Mouse (Mus musculus) heart, adult 2 months (tissue): ENCODE measurements around the gene Pnkp. TPM values are rescaled to one million over a fixed set of nuclear protein-coding genes. Genes with fewer than 3 reads are reported as not detected.

Experiments used
- DNase-seq, 2 experiments: peaks; one replicate each; pipeline ENCODE4 v3.0.0; 2021
- H3K27ac ChIP-seq: fragments of 200-600 bp; 2 replicates; pipeline ENCODE4 v1.8.1; 2022
- H3K27me3 ChIP-seq: fragments of 200-500 bp; 2 replicates; pipeline ENCODE4 v1.6.1; 2012; ENCODE audit warnings: mild to moderate bottlenecking, low read length, inconsistent platforms, mixed read lengths; ENCODE audit not compliant: control insufficient read depth, insufficient read depth
- H3K36me3 ChIP-seq: fragments of 200-500 bp; 2 replicates; pipeline ENCODE4 v1.6.1; 2012; ENCODE audit warnings: low read length, inconsistent platforms; ENCODE audit not compliant: control insufficient read depth, insufficient read depth
- H3K4me1 ChIP-seq: fragments of 200-500 bp; 2 replicates; pipeline ENCODE4 v1.6.1; 2011; ENCODE audit warnings: low read length; ENCODE audit not compliant: control insufficient read depth, insufficient read depth
- H3K4me3 ChIP-seq: fragments of 200-600 bp; 2 replicates; pipeline ENCODE4 v1.8.1; 2022
- H3K79me2 ChIP-seq: fragments of 200-500 bp; replicated peaks from 2 replicates; pipeline ENCODE4 v1.6.1; 2012; ENCODE audit warnings: mild to moderate bottlenecking, inconsistent platforms, low read length, moderate library complexity, mixed read lengths; ENCODE audit not compliant: control insufficient read depth, insufficient read depth
- H3K9ac ChIP-seq: fragments of 200-500 bp; 2 replicates; pipeline ENCODE4 v1.6.1; 2012; ENCODE audit warnings: low read depth, mild to moderate bottlenecking, control low read depth, inconsistent platforms, low read length, mixed read lengths
- CTCF ChIP-seq: fragments of 200-600 bp; IDR thresholded peaks from 2 replicates; pipeline ENCODE4 v1.8.1; 2022; ENCODE audit warnings: antibody characterized with exemption, mild to moderate bottlenecking, moderate library complexity
- EP300 ChIP-seq: fragments of 200-500 bp; IDR thresholded peaks from 2 replicates; pipeline ENCODE4 v1.6.1; 2011; ENCODE audit warnings: low read depth, low read length, control low read depth; ENCODE audit not compliant: insufficient read depth
- POLR2A ChIP-seq: fragments of 200-500 bp; IDR thresholded peaks from 2 replicates; pipeline ENCODE4 v1.6.1; 2011; ENCODE audit warnings: mild to moderate bottlenecking, low read depth, low read length, control low read depth; ENCODE audit not compliant: insufficient read depth
- WGBS: fragments of 180-500 bp; shearing (Covaris S2); methylation state at CpG from one replicate; pipeline ENCODE4 v1.1.7; 2018; 5-methylcytosine and 5-hydroxymethylcytosine counted together
- intact Hi-C: fragments of 180-260 bp; cut with DNase I; formaldehyde crosslinking; loops from one replicate; pipeline ENCODE4 v1.15.1; 2025
- polyA plus RNA-seq: library from polyadenylated mRNA; depleted of rRNA; stranded (reverse); fragments of >200 nt; gene quantifications from 2 replicates; pipeline ENCODE4 v1.2.3, GENCODE M21; 2012
- total RNA-seq, 2 experiments: library from RNA; stranded (reverse); gene quantifications; 2 replicates each; pipeline ENCODE4 v1.2.3; 2021

Gene Pnkp
- total and polyA plus RNA-seq, 3 experiments = 15.3 to 20.2 (median 19.6) TPM

DNA sequence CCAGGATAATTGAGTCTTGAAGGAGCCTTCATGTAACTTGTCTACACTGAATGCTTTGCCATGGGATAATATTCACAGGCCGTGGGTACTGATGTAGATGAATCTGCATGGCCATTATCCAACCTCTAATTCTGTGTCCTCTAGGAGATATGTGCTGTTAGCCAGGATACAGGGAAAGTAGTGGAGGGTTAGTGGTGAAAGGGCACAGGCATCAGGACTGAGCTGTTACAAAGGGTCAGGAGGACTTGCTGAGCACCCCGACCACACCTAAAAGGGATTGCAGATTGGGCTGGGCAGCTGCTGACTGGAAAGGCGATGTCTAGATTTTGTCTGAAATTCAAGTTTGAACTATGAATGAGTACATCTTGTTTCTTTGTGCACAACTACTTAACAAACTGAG lies 36.4 kb upstream of the Pnkp start:
- DNase-seq = peak; percentile 1 to 13
- TF ChIP-seq CTCF = no peak
- Histone ChIP-seq H3K9ac (no peak overlapping the region), H3K27me3 (no peaks in the 10 kb centered on the region), H3K79me2 (peaks cover 3% of the 10 kb centered on the region), H3K27ac (peak overlapping the region; percentile 93; the same call in 1 of the 2 replicates), H3K36me3 (peaks cover 14% of the 10 kb centered on the region), H3K4me1 (peaks cover 18% of the 10 kb centered on the region), H3K4me3 (no peak overlapping the region)
- WGBS = 57% methylated on average over 3 of the region's 3 CpGs
- intact Hi-C loops = loop anchor here (5.0 kb wide), 1 partner anchor 168 kb away; no protein-coding TSS in a partner anchor

DNA sequence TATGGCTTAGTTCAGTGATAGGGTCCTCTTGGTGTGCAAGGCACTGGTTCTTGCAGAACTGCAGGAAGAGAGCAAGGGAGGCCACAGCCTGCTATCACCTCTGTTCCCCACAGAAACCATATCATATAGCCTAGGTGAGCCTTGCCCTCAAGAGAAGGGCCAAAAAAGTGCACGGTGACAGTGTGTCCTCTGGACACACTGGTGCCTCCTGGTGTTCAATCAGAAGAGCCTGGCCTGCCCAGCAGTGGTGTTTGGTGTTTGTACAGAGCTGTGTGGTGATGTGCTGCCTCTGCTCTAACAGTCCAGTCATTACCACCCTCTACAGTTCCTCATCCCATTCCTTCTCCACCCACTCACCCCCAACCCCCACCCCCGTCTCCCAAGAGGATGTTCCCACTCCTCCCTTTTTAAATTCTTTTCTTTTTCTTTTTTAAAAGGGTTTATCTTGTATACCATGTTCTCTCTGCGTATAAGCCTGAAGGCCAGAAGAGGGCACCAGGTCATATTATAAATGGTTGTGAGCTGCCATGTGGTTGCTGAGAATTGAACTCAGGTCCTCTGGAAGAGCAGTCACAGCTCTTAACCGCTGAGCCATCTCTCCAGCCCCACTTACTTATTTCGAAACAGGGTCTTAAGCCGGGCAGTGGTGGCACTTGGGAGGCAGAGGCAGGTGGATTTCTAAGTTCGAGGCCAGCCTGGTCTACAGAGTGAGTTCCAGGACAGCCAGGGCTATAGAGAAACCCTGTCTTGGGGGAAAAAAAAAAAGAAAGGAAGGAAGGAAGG lies 35.1 kb upstream of the Pnkp start:
- intact Hi-C loops = loop anchor here (5.0 kb wide), 1 partner anchor 170 kb away; no protein-coding TSS in a partner anchor
- H3K79me2 ChIP-seq = peaks cover 3% of the 10 kb centered on the region
- H3K4me1 ChIP-seq = peaks cover 22% of the 10 kb centered on the region
- no peak overlapping the region for H3K27ac ChIP-seq
- TF ChIP-seq POLR2A (no peak), EP300 (no peak), CTCF (peak; percentile 39)
- no peak overlapping the region for H3K4me3 ChIP-seq
- WGBS = 79% methylated on average over 7 of the region's 7 CpGs
- H3K36me3 ChIP-seq = peaks cover 14% of the 10 kb centered on the region
- no peaks in the 10 kb centered on the region for H3K27me3 ChIP-seq
- DNase-seq = peak; percentile 2 to 14
- no peak overlapping the region for H3K9ac ChIP-seq

DNA sequence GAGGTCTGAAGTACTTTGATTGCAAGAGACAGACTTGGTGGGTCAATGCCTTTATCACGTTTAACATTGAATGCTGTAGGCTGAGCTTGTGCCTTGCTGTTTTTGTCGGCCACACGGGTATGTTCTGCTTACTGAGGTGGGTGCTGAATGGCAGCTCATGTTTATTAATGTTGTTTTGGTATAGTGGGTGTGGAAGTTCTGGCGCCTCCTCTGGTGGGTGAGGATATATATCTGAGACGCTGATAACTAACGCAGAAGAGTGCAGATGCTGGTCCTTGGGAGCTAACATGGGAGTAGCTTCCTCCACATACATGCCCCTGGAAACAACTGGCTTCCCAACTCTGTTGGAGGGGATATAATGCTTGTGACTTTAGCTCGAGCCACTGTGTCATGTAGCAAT lies 33.5 kb upstream of the Pnkp start:
- DNase-seq = peak in 1 of 2 experiments; percentile 12
- peak; percentile 23; the same call in 1 of the 2 replicates for TF ChIP-seq CTCF
- TF ChIP-seq POLR2A = no peak
- Histone ChIP-seq H3K27ac (no peak overlapping the region), H3K4me3 (no peak overlapping the region), H3K79me2 (peaks cover 5% of the 10 kb centered on the region), H3K9ac (no peak overlapping the region), H3K36me3 (peaks cover 3% of the 10 kb centered on the region; the same call in 1 of the 2 replicates), H3K4me1 (peaks cover 15% of the 10 kb centered on the region), H3K27me3 (no peaks in the 10 kb centered on the region)
- 31% methylated on average over 7 of the region's 7 CpGs for WGBS
- intact Hi-C loops = loop anchor here (5.0 kb wide), 1 partner anchor 171 kb away; no protein-coding TSS in a partner anchor

DNA sequence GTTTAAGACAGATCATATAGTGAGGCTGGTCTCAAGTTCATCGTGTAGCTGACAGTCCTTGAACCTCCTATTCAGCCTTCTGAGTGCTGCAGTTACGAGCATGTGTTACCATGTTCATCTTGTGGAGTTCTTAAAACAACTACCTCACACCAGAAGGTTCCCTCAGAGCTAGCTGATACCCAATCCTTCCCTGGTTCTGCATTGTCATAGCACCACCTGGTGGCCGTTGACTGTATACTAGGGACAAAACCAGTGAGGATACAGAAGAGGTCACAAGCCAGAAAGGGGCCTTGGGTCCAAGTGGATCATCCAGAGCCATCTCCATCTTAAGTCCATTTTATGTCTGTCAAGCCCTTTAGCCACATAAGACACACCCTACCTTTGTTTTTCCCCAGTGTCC lies 32.1 kb upstream of the Pnkp start:
- intact Hi-C loops = loop anchor here (1.0 to 5.0 kb wide), 3 partner anchors 76 to 173 kb away; partner anchors contain the start of gene Vrk3
- Histone ChIP-seq H3K9ac (no peak overlapping the region), H3K4me3 (no peak overlapping the region), H3K79me2 (peaks cover 3% of the 10 kb centered on the region), H3K27me3 (no peaks in the 10 kb centered on the region), H3K4me1 (peaks cover 10% of the 10 kb centered on the region), H3K36me3 (peaks cover 2% of the 10 kb centered on the region; the same call in 1 of the 2 replicates), H3K27ac (no peak overlapping the region)
- peak; percentile 78 to 81 for DNase-seq
- TF ChIP-seq POLR2A (no peak), CTCF (no peak; the same call in none of the 2 replicates), EP300 (peak; percentile 75; the same call in 1 of the 2 replicates)
- WGBS = 13% methylated on average over 3 of the region's 3 CpGs

DNA sequence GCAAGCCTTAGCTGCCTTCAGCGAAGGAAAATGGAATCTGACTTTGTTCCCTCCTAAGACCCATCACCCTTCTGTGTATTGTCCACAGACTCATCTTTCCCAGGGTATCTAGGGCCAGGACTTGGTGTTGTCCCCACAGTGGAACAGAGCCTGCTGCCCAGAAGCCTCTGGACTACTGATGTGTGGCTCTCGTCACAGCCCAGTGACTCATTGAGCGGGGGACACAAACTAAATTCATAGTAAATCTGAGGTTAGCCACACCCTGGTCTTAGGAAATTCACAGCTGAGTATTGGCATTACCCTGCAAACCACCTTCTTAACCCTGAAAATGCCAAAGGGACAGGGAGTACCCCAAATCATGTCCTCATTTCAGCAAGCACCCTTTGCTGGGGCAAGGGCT lies 30.2 kb upstream of the Pnkp start:
- no peak overlapping the region for H3K9ac ChIP-seq
- DNase-seq = no peak
- TF ChIP-seq CTCF (no peak), POLR2A (no peak), EP300 (no peak)
- no peak overlapping the region for H3K4me3 ChIP-seq
- 77% methylated on average over 3 of the region's 3 CpGs for WGBS
- peaks cover 5% of the 10 kb centered on the region; the same call in 1 of the 2 replicates for H3K4me1 ChIP-seq
- no peak overlapping the region for H3K27ac ChIP-seq
- intact Hi-C loops = no loop called here
- H3K79me2 ChIP-seq = peaks cover 1% of the 10 kb centered on the region
- no peaks in the 10 kb centered on the region for H3K27me3 ChIP-seq
- H3K36me3 ChIP-seq = no peaks in the 10 kb centered on the region

DNA sequence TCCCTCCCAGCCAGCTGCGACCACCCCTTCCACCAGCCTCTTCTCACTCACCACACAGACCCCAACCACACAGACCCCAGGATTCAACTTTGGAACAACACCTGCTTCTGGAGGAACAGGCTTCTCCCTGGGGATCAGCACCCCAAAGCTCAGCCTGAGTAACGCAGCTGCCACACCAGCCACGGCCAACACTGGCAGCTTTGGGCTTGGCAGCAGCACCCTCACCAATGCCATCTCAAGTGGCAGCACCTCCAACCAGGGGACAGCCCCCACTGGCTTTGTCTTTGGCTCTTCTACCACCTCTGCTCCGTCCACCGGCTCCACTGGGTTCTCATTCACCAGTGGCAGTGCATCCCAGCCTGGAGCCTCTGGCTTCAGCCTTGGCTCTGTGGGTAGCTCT lies 28.2 kb upstream of the Pnkp start:
- no peak for DNase-seq
- no peak overlapping the region for H3K27ac ChIP-seq
- 59% methylated on average over 5 of the region's 5 CpGs for WGBS
- H3K4me1 ChIP-seq = peaks cover 5% of the 10 kb centered on the region; the same call in 1 of the 2 replicates
- H3K27me3 ChIP-seq = no peaks in the 10 kb centered on the region
- TF ChIP-seq CTCF (no peak), POLR2A (no peak), EP300 (no peak)
- no peak overlapping the region for H3K4me3 ChIP-seq
- no peaks in the 10 kb centered on the region for H3K36me3 ChIP-seq
- intact Hi-C loops = no loop called here
- H3K79me2 ChIP-seq = peaks cover 1% of the 10 kb centered on the region
- H3K9ac ChIP-seq = no peak overlapping the region
